Mouse (Mus musculus) bone marrow macrophage, adult 2 months (primary cell): Measurements from ENCODE around the gene P2ry10b.

Experiments used
- CTCF ChIP-seq: IDR thresholded peaks from 2 replicates; pipeline ENCODE4 v1.5.1; 2012; ENCODE audit warnings: low read depth, mild to moderate bottlenecking, low read length, moderate library complexity
- POLR2A ChIP-seq: IDR thresholded peaks from 2 replicates; pipeline ENCODE4 v1.6.1; 2012; ENCODE audit warnings: mild to moderate bottlenecking, low read depth, low read length, borderline replicate concordance

DNA sequence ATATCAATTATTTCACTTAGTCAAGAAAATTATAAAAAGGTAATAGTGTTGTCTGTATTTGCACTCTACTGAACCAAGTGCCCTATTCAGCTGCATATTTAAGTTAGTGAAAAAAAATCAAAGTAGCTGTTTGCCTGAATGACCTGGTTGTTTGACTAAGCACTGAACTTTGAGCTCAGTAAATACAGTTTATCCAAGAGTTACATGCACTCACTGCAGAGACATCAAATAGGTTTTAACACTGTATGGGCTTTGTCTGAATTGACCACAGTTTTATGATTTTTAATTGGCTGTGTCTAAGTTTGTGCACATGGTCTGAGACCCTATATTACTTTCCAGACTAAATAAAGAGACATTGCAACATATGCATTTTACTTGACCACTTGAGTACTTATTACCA is 20.4 kb downstream of the P2ry10b start:
- TF ChIP-seq POLR2A = no peak
- TF ChIP-seq CTCF = no peak
